Mouse (Mus musculus): ENCODE data around the gene Cnpy1.

Gene Cnpy1

GRCm38 (mm10) chr5:28191201-28192098 is 54.2 kb downstream of the Cnpy1 start:
- in situ Hi-C loops (cut with MboI, MseI): no loop called here

GRCm38 (mm10) chr5:28179237-28179790 is 66.3 kb downstream of the Cnpy1 start:
- in situ Hi-C loops (cut with MboI, MseI): no loop called here

DNA sequence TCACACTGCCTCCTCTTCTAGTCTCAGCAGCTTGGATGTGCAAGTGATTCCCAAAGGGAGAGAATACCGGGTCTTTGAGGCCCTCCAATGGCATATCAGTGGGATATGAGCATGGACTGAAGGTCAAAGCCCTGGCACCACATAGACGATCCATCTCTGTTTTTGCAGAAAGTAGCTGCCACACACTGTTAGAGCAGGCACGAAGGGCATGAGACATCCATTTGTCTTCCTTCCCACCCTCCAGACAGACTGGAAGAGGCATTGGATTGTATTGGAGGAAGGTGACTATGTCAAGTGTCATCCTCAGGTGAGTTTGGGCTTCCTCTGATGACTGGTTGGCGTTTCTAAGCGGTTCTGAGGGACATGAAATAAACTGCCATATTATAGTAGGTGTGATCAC is 67.3 kb downstream of the Cnpy1 start:
- in situ Hi-C loops (cut with MboI, MseI): no loop called here

- in situ Hi-C loops (cut with MboI, MseI): no loop called here
Measured at GRCm38 (mm10) chr5:28176585-28176984, 69.0 kb downstream of the Cnpy1 start.

DNA sequence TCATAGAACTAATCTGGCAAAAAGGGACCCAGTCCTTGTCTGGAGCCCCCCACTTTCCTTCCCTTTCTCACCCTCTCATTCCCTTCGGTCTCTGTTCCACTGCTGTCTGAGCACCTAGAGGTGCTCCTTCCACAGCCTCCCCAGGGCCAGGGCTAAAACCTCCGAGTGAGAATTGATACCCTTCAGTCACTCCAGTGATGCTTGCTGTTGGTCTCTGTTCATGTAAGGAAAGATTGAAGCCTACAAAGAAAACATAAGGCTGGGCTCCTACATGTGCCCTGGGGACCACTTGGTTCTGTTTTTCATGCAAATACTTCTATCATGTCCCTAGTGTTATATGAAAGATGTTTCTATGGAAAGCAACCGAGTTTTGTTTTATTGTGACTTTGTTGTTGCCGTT is 69.6 kb downstream of the Cnpy1 start:
- in situ Hi-C loops (cut with MboI, MseI): no loop called here

GRCm38 (mm10) chr5:28175570-28175919 is 70.1 kb downstream of the Cnpy1 start:
- in situ Hi-C loops (cut with MboI, MseI): no loop called here

- in situ Hi-C loops (cut with MboI, MseI): no loop called here
Measured at GRCm38 (mm10) chr5:28174876-28175569, 70.6 kb downstream of the Cnpy1 start.

DNA sequence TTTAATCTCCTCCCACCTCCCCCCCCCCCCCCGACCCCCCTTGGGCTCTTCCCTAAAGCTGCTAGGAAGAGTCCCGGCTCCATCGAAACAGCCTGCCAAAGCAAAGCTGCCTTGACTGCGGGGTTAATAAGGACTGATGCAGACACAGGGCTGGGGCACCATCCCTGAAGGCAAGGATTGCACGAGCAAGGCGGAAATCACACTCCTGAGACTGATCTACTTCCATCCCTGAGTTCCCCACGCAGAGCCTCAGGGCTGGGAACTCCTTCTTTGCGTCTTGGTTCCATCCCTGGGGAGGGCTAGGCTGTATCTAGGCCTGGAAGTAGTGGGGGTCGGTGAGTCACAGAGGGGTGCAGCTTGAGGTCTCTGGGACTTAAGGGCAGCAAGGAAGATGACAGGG is 71.5 kb downstream of the Cnpy1 start:
- in situ Hi-C loops (cut with MboI, MseI): no loop called here

DNA sequence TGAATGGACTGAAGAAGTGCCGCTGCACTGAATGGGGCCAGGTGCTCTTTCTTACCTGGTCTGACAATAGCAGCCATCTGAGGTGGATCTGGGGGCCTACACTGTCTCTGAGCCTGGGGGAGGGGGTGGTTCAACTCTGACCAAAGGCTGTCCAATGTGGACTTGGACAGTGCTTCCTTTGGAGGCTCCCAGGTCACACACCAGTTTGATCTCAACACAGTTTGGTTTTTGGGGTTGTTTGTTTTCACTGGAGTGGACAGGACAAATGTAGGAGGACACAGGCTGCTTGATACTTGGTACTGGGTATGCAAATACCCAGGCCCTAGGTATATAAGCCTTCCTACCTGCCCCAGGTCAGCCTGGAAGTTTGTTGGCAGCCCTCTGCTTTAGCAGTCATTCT is 71.9 kb downstream of the Cnpy1 start:
- in situ Hi-C loops (cut with MboI, MseI): no loop called here

DNA sequence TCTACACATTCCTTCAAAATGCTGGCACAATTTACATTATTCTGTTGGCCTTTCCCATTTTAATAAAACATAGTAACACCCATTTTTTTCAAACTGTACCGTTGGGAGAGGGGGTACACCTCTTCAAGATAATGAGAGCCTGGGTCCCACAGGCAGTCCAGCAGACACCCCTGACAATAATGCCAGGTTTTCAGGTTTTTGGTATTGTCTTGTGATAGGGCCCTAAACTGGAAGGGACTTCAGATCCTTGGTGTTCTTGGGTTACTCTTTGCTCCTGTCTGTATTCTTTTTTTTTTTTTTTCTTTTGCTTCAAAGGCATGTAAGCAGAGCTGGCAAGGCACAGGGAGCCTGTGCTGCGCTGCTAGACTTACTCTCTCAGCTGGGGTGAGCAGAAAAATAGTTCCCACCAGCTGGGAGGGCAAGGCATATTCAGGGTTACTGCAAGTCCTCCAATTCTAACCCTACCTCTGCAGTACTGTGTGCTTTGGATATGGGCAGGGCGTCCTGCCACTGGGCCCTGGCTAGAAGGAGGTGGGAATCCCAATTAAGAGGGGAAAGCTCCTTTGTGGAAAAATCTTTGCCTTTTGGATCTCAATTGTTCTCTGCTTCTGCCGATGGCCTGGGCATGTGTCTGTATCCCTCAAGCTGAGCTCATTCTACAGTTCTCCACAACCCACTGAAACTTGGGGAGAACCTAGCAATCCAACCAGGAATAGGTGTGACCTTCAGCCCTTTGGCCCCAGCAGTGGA is 72.5 kb downstream of the Cnpy1 start:
- in situ Hi-C loops (cut with MboI, MseI): no loop called here

GRCm38 (mm10) chr5:28172261-28172920 is 73.2 kb downstream of the Cnpy1 start:
- in situ Hi-C loops (cut with MboI, MseI): no loop called here

DNA sequence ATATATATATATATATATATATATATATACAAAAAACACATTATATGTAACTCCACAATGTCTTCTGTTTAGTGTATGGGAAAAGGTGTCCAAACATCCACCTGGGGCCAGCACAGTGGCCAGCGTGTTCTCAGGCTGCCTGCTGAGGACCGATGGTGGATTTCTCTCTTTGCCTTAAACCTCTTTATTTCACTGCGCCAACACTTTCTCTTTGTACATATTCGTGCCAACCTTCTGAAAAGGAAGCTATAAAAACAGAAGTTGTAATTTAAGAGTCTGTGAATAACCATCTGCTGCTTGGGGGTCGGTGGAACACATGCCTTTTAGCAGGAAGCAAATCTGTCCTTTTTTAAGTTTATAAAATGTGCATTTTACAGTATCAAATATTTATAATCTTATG is 73.9 kb downstream of the Cnpy1 start:
- in situ Hi-C loops (cut with MboI, MseI): no loop called here

DNA sequence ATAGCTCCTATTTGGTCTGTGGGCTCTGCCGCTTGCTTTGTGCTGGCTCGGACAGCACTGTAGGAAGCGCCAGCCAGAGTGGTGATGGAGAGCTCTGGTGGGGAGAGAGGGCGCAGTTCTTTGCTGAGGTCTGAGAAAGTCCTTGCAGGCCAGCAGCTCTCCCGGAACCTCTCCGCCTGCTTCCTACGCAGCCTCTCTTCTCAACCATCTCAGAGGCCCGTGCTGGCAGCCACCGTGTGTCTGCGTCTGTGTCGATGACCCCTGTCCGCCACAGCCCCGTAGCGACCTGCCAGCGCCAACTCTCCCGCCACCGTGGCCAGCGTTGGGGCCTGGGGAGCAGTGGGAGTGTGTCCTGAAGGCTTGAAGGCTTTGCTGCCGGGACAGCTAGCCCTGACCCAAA is 74.7 kb downstream of the Cnpy1 start:
- in situ Hi-C loops (cut with MboI, MseI): no loop called here

DNA sequence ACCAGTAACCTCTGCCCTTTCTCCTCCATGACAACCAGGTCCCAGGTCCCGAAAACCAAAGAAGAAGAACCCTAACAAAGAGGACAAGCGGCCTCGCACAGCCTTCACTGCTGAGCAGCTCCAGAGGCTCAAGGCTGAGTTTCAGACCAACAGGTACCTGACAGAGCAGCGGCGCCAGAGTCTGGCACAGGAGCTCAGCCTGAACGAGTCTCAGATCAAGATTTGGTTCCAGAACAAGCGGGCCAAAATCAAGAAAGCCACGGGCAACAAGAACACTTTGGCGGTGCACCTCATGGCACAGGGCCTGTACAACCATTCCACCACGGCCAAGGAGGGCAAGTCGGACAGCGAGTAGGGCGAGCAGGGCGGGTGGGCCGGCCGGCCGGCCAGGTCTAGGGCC is 75.5 kb downstream of the Cnpy1 start:
- in situ Hi-C loops (cut with MboI, MseI): no loop called here

GRCm38 (mm10) chr5:28169166-28169801 is 76.3 kb downstream of the Cnpy1 start:
- in situ Hi-C loops (cut with MboI, MseI): no loop called here

DNA sequence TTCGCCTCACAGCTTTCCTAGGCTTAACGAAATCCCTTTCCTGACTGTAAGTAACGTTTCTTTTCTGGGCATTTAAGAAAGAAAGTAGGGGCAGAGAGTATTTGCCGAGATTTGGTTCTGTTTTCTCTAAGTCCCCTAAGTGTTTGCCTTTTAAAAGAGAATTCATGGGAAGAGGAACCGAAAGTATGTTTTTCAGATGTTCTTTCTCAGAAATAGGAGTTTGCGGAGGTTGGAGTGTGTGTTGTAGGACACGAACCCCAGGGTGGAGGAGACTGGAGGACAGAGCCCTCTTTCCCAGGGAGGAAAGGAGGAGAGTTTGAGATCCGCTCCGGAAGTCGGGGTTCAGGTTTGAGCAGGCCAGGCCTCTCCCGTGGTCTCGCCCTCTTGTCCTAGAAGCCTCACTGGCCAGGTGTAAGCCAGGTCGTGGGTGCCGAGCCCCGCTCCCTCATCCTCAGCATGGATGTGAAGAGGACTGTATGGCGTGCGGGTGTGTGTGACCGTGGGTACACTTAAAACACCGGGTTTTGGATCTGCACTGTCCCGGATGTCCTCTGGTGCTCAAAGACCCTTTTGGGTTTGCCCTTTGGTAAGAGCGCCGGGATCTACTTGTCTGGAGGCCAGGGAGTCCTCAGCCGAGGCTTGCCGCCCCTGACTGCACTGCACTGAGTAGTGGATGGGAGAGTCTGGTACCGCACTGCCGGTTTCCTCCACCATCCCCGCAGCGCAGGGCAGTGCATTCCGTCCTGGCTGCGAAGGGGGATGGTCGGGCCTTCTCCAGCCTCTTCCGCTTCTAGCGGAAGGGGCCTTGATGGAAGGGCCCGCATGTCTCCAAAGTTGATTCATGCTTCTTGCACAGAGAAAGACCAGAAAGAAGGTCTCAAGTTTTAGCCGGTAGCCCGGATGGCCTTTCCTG is 77.1 kb downstream of the Cnpy1 start:
- in situ Hi-C loops (cut with MboI, MseI): no loop called here

GRCm38 (mm10) chr5:28167611-28168252 is 77.9 kb downstream of the Cnpy1 start:
- in situ Hi-C loops (cut with MboI, MseI): no loop called here

- in situ Hi-C loops (cut with MboI, MseI): no loop called here
Measured at GRCm38 (mm10) chr5:28166256-28167231, 79.1 kb downstream of the Cnpy1 start.
